Mouse (Mus musculus): ENCODE results near the gene Prkar2b.

The Prkar2b gene

GRCm38 (mm10) chr12:31964074-31964473 lies 97.0 kb downstream of the Prkar2b start:
- no peak for DNase-seq

- DNase-seq, result no peak
Measured at GRCm38 (mm10) chr12:31955843-31956242, 105.3 kb downstream of the Prkar2b start.

GRCm38 (mm10) chr12:31950659-31951031 lies 110.5 kb downstream of the Prkar2b start:
- DNase-seq, result no peak

- DNase-seq, result peak; percentile 98
Measured at GRCm38 (mm10) chr12:31949759-31950658, 111.1 kb downstream of the Prkar2b start, which contains the start of gene Hbp1. TSS of gene Hbp1 (minus strand) at chr12:31950535.

GRCm38 (mm10) chr12:31949193-31949741 lies 111.8 kb downstream of the Prkar2b start:
- DNase-seq, result peak; percentile 82

- DNase-seq, result no peak
Measured at GRCm38 (mm10) chr12:31948101-31949000, 112.7 kb downstream of the Prkar2b start.

- DNase-seq, result peak; percentile 53
Measured at GRCm38 (mm10) chr12:31947476-31947875, 113.6 kb downstream of the Prkar2b start.

- DNase-seq, result no peak
Measured at GRCm38 (mm10) chr12:31944405-31944804, 116.7 kb downstream of the Prkar2b start.

GRCm38 (mm10) chr12:31943020-31943654 lies 118.0 kb downstream of the Prkar2b start:
- DNase-seq, result no peak

GRCm38 (mm10) chr12:31939026-31939425 lies 122.1 kb downstream of the Prkar2b start:
- no peak for DNase-seq

- no peak for DNase-seq
Measured at GRCm38 (mm10) chr12:31938391-31938997, 122.6 kb downstream of the Prkar2b start.

- no peak for DNase-seq
Measured at GRCm38 (mm10) chr12:31937613-31938012, 123.5 kb downstream of the Prkar2b start.

GRCm38 (mm10) chr12:31936657-31937300 lies 124.3 kb downstream of the Prkar2b start:
- no peak for DNase-seq

- no peak for DNase-seq
Measured at GRCm38 (mm10) chr12:31931818-31932217, 129.3 kb downstream of the Prkar2b start.

GRCm38 (mm10) chr12:31928498-31928897 lies 132.6 kb downstream of the Prkar2b start:
- DNase-seq, result no peak

- peak; percentile 55 for DNase-seq
Measured at GRCm38 (mm10) chr12:31926661-31927061, 134.4 kb downstream of the Prkar2b start.

GRCm38 (mm10) chr12:31925343-31925742 lies 135.8 kb downstream of the Prkar2b start:
- no peak for DNase-seq

- no peak for DNase-seq
Measured at GRCm38 (mm10) chr12:31924135-31924534, 137.0 kb downstream of the Prkar2b start.

GRCm38 (mm10) chr12:31920464-31921405 lies 140.4 kb downstream of the Prkar2b start:
- no peak for DNase-seq

GRCm38 (mm10) chr12:31917245-31917644 lies 143.9 kb downstream of the Prkar2b start:
- no peak for DNase-seq

Measured in thymus, postnatal 14 days (tissue).